Mouse (Mus musculus) E14TG2a.4 (cell line): Measurements from ENCODE around the gene Adam22.

ENCODE experiments used
- H3K27me3 ChIP-seq: 2 replicates; pipeline ENCODE4 v1.6.1; 2014; ENCODE audit warnings: low read length, control low read depth; ENCODE audit not compliant: insufficient read depth
- H3K36me3 ChIP-seq: 2 replicates; pipeline ENCODE4 v1.6.1; 2014; ENCODE audit warnings: low read length, control low read depth; ENCODE audit not compliant: insufficient read depth
- H3K4me1 ChIP-seq: replicated peaks from 2 replicates; pipeline ENCODE4 v1.6.1; 2014; ENCODE audit warnings: low read depth, low read length, control low read depth
- H3K4me3 ChIP-seq: replicated peaks from 2 replicates; pipeline ENCODE4 v1.5.1; 2014; ENCODE audit warnings: mild to moderate bottlenecking, low read length
- H3K9me3 ChIP-seq: 2 replicates; pipeline ENCODE4 v1.6.1; 2014; ENCODE audit warnings: low read length, control low read depth
- CTCF ChIP-seq: conservative IDR thresholded peaks from 2 replicates; pipeline ENCODE4 v1.5.1; 2014; ENCODE audit warnings: low read length
- NANOG ChIP-seq: IDR thresholded peaks from 2 replicates; pipeline ENCODE4 v1.6.1; 2014; ENCODE audit warnings: borderline replicate concordance, low read length, mixed read lengths
- POU5F1 ChIP-seq: IDR thresholded peaks from 2 replicates; pipeline ENCODE4 v1.6.1; 2014; ENCODE audit warnings: low read length, borderline replicate concordance

Adam22 gene

DNA sequence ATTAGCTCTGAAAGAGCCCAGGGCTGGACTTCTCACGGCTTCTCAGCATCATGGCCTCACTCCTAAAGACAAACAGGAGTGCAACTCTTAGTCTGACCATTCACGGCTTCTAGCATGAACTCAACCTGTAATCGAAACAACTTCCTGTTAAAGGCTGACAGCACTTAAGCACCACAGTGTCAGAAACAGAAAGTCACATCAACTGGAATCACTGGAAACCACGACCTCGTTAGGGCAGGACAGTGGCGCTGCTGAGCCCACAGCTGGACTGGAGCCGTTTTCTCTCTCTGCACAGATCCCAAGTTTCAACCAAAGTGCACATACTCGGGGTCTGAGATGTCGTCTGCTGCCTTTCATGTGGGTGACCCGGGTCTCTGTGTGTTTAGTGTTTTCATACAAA lies 18.4 kb downstream of the Adam22 start:
- TF ChIP-seq POU5F1 (no peak), CTCF (no peak), NANOG (no peak)
- Histone ChIP-seq H3K36me3 (no peaks in the 10 kb centered on the region), H3K27me3 (no peaks in the 10 kb centered on the region), H3K4me3 (no peak overlapping the region), H3K9me3 (no peaks in the 10 kb centered on the region), H3K4me1 (no peaks in the 10 kb centered on the region)

DNA sequence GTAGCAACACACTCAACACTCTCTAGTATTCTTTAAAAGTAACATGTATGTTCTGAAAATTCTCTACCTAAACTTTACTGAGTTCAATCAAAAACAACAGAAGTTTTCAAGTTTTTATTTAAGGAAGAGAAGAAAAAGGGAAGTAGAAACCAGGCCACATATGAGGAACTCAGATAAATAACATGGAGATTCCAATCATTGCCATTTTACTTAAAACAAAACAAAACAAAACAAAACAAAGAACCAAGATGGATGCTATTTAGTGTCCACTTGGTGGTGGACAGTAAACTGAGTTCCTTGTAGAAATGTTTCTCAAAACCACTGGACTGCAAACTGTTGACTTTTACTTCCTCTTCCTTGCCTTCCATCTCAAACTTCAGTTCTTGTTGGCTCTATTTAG lies 21.6 kb downstream of the Adam22 start:
- no peaks in the 10 kb centered on the region for H3K9me3 ChIP-seq
- H3K27me3 ChIP-seq, result no peaks in the 10 kb centered on the region
- H3K4me3 ChIP-seq, result no peak overlapping the region
- H3K36me3 ChIP-seq, result no peaks in the 10 kb centered on the region
- no peaks in the 10 kb centered on the region for H3K4me1 ChIP-seq
- TF ChIP-seq NANOG (no peak), CTCF (no peak), POU5F1 (no peak)

DNA sequence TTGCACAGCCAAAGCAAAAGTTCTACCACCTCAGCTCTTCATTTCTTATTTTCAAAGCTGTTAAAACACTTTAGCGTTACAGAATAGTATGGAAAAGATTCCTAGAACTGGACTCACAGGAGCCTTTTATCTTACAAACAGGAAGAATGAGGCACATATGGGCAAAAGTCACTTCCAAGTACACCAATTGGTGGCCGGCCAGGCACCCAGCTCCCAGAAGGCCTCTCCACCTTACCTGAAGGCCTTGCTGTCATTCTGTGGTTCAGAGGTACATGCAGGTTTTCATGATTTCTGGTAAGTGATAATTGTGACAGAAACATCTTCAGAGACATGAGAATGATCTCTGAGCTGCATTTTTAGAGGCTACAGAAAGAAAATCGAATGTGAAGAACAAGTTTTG lies 24.7 kb downstream of the Adam22 start:
- no peaks in the 10 kb centered on the region for H3K9me3 ChIP-seq
- TF ChIP-seq NANOG (no peak), CTCF (no peak), POU5F1 (no peak)
- H3K27me3 ChIP-seq, result no peaks in the 10 kb centered on the region
- no peaks in the 10 kb centered on the region for H3K36me3 ChIP-seq
- no peaks in the 10 kb centered on the region for H3K4me1 ChIP-seq
- no peak overlapping the region for H3K4me3 ChIP-seq

DNA sequence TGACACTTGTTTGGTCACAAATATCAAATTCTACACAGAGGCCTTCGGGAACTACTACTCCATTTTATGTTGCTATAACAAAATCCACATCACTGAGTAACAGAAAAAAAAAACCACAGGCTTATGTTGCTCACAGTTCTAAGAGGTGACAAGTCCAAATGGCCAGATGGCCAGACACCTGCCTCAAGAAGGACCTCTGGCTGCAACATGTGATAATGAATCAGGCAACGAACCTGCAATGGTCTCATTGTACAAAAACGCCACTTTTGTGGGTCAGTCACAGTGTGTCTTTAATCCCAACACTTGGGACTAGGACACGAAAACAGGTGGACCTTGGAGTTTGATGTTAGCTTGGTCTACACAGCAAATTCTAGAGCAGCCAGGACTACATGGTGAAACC lies 26.3 kb downstream of the Adam22 start:
- Histone ChIP-seq H3K4me3 (no peak overlapping the region), H3K4me1 (no peaks in the 10 kb centered on the region), H3K9me3 (no peaks in the 10 kb centered on the region), H3K36me3 (no peaks in the 10 kb centered on the region), H3K27me3 (no peaks in the 10 kb centered on the region)
- TF ChIP-seq CTCF (no peak), POU5F1 (no peak), NANOG (no peak)

DNA sequence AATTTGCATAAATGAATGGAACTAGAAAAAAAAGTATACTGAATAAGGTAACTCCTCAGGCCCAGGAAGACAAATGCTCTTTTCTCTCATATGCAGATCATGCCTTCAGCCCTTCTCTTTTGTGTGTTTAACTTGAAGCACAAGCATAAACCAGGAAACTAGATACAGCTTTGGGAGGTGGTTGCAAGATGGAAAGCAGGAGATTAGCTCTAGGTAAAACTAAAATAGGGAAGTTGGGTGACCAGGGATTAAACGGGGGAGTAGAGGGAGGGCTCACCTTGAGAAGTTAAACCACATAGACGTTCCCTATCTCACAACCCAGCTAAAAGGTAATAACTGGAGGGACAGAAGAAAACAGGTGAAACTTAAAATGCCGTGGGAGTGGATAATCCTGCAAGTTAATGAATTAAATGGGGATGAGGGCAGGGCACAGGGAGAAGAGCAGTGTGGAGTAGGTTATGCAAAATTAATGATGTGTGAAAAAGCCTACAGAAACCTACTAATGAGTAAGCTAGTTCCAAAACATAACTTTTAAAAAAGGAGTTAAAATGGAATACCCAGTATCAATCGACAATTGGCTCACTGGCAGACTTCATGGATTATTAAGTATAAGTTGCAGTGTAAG lies 40.2 kb downstream of the Adam22 start:
- Histone ChIP-seq H3K36me3 (no peaks in the 10 kb centered on the region), H3K4me1 (peaks cover 22% of the 10 kb centered on the region), H3K27me3 (no peaks in the 10 kb centered on the region), H3K4me3 (no peak overlapping the region), H3K9me3 (no peaks in the 10 kb centered on the region)
- TF ChIP-seq NANOG (no peak), POU5F1 (no peak), CTCF (no peak)

DNA sequence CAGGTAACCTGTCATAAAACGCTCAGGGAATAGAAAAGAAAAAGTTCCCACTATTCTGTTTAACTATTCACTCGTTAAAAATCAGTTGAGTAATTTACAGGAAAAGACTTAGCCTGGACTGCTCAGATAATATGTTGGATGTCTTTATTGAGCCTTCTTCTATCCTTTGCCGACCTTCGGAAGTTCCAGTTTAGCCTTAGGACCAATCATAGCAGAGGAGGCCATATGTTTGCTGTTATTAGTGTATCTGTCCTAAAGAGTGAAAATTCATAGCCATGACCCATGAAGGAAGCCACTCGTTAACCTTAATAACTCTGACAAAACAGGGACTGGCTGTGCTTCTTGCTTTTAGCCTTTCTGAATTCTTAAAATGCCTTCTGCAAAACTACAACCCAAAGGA lies 41.3 kb downstream of the Adam22 start:
- no peaks in the 10 kb centered on the region for H3K9me3 ChIP-seq
- peaks cover 22% of the 10 kb centered on the region for H3K4me1 ChIP-seq
- no peaks in the 10 kb centered on the region for H3K36me3 ChIP-seq
- H3K27me3 ChIP-seq, result no peaks in the 10 kb centered on the region
- no peak overlapping the region for H3K4me3 ChIP-seq
- TF ChIP-seq NANOG (no peak), POU5F1 (no peak), CTCF (no peak)

DNA sequence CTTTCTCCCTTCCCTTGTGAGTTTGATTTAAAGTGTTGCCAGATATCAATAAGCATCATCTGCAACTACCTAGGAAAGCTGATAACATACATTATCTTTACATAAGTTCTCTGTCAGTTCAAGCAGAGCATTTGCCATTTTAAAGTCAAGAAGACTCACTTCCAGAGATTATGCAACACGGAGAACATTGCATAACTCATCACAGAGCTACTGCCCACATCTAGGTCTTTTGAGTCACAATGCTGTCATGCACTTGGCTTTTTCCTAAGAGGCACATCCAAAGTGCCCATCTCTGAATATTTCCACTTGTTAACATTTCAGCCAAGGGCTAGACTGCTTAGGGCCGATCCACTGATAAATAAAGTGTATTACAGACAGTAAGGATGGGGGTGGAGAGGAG lies 55.6 kb downstream of the Adam22 start:
- no peaks in the 10 kb centered on the region; the same call in 1 of the 2 replicates for H3K9me3 ChIP-seq
- H3K4me1 ChIP-seq, result no peaks in the 10 kb centered on the region
- no peak overlapping the region for H3K4me3 ChIP-seq
- no peak for TF ChIP-seq POU5F1
- TF ChIP-seq NANOG, result no peak
- TF ChIP-seq CTCF, result no peak
- H3K27me3 ChIP-seq, result no peaks in the 10 kb centered on the region
- no peaks in the 10 kb centered on the region for H3K36me3 ChIP-seq

DNA sequence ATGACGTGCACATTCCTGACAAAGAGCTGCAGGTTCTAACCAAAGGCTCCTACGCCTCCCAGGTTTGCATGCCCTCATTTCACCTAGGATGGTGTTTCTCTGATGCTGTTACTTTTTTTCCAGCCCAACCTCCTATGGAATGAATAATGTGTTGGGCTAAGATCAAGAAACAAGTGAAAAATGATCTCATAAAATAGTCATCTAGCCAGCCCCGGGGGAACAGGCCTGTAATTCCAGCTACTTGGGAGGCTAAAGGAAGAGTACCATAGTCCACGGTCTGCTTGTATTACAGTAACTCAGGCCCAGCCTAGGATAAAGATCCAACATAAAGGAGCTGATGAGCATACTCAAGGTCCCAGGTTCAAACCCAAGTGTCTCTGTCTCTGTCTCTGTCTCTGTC lies 57.1 kb downstream of the Adam22 start:
- Histone ChIP-seq H3K4me1 (no peaks in the 10 kb centered on the region), H3K9me3 (no peaks in the 10 kb centered on the region; the same call in 1 of the 2 replicates), H3K36me3 (no peaks in the 10 kb centered on the region), H3K27me3 (no peaks in the 10 kb centered on the region), H3K4me3 (no peak overlapping the region)
- TF ChIP-seq POU5F1 (no peak), CTCF (no peak), NANOG (no peak)
